Mouse (Mus musculus) lung, embryonic 16.5 days (tissue): Measurements from ENCODE around the gene Cd209d. TPM values are rescaled to one million over a fixed set of nuclear protein-coding genes. Genes with fewer than 3 reads are reported as not detected.
"Not testable (repeated sequence)": the region's sequence is repeated elsewhere in the genome, so short reads cannot be mapped to it uniquely, and the experiment has no call there.

Experiments used
- ATAC-seq: fragments of 200-750 bp; cut with Nextera tagmentation; 2 replicates; pipeline ENCODE4 v1.8.0; 2017; ENCODE audit warnings: low read depth, mild to moderate bottlenecking, moderate library complexity
- H3K27ac ChIP-seq: fragments of 300-500 bp; sonication (generic); 2 replicates; pipeline ENCODE4 v1.5.1; 2014; ENCODE audit warnings: mild to moderate bottlenecking, control low read depth, low read length
- H3K27me3 ChIP-seq: fragments of 300-500 bp; sonication (generic); 2 replicates; pipeline ENCODE4 v1.6.1; 2014; ENCODE audit warnings: low read depth, low read length, mixed read lengths; ENCODE audit not compliant: control insufficient read depth, insufficient read depth
- H3K36me3 ChIP-seq: fragments of 300-500 bp; sonication (generic); 2 replicates; pipeline ENCODE4 v1.6.1; 2014; ENCODE audit warnings: low read length; ENCODE audit not compliant: control insufficient read depth, insufficient read depth
- H3K4me1 ChIP-seq: fragments of 300-500 bp; sonication (generic); replicated peaks from 2 replicates; pipeline ENCODE4 v1.6.1; 2014; ENCODE audit warnings: low read length, mixed read lengths; ENCODE audit not compliant: control insufficient read depth, insufficient read depth
- H3K4me2 ChIP-seq: fragments of 300-500 bp; sonication (generic); 2 replicates; pipeline ENCODE4 v1.6.1; 2014; ENCODE audit warnings: low read depth, low read length, control low read depth
- H3K4me3 ChIP-seq: fragments of 300-500 bp; sonication (generic); 2 replicates; pipeline ENCODE4 v1.5.1; 2014; ENCODE audit warnings: mild to moderate bottlenecking, low read length, control low read depth
- H3K9ac ChIP-seq: fragments of 300-500 bp; sonication (generic); 2 replicates; pipeline ENCODE4 v1.6.1; 2014; ENCODE audit warnings: low read length, control low read depth
- H3K9me3 ChIP-seq: fragments of 300-500 bp; sonication (generic); 2 replicates; pipeline ENCODE4 v1.6.1; 2016; ENCODE audit warnings: low read length; ENCODE audit not compliant: control insufficient read depth
- WGBS: fragments of 180-500 bp; shearing (Covaris S2); extraction: QIAGEN DNeasy Blood & Tissue Kit; methylation state at CpG from one replicate; pipeline ENCODE4 v1.1.7; 2014; 5-methylcytosine and 5-hydroxymethylcytosine counted together
- polyA plus RNA-seq: library from polyadenylated mRNA; unstranded; fragments of >200 nt; fragmentation: Nextera tagmentation; extraction: Ambion mirVana; gene quantifications from 2 replicates; pipeline ENCODE4 v1.2.1, GENCODE M21; 2015

Cd209d gene
- not detected in 2 replicates for polyA plus RNA-seq

DNA sequence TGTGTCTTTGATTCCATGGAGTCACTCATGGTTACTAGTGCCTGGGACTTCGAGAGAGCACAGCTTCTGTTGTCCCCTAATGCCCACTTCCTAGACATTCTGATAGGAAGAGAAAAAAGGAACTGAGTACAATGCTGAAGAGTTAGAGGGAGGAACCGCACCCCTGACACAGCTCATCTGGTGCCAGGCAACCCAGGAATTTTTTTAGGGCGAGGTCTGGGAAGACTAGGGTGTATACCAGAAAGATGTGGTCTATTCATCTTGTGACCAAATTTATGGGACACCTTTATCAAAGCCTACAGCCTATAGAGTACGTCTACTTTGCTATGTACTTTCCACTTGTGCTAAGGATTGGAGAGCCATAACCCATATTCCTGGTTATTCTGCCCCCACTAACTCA is at the start of gene Cd209d:
TSS of gene Cd209d (minus strand) at position 101 of the 400 bp plus-strand sequence.
- Histone ChIP-seq H3K27me3 (no peaks in the 10 kb centered on the region), H3K4me2 (no peak within 1 kb of the TSS), H3K4me1 (no peaks in the 10 kb centered on the region), H3K4me3 (no peak within 1 kb of the TSS), H3K36me3 (no peaks in the 10 kb centered on the region), H3K9me3 (no peaks in the 10 kb centered on the region), H3K27ac (no peak within 1 kb of the TSS), H3K9ac (no peak within 1 kb of the TSS)
- ATAC-seq: no peak
- 61% methylated on average over 4 of the region's 4 CpGs for WGBS

GRCm38 (mm10) chr8:3926744-3927143 is 48.4 kb upstream of the Cd209d start, which contains the start of gene Cd209b:
Gene Cd209b (minus strand): TSS chr8:3926844.
- Histone ChIP-seq H3K9me3 (no peaks in the 10 kb centered on the region), H3K36me3 (no peaks in the 10 kb centered on the region), H3K9ac (no peak within 1 kb of the TSS), H3K27ac (no peak within 1 kb of the TSS), H3K4me2 (no peak within 1 kb of the TSS), H3K4me1 (no peaks in the 10 kb centered on the region), H3K4me3 (no peak within 1 kb of the TSS), H3K27me3 (no peaks in the 10 kb centered on the region)
- no peak for ATAC-seq
- WGBS: 82% methylated on average over 3 of the region's 3 CpGs

DNA sequence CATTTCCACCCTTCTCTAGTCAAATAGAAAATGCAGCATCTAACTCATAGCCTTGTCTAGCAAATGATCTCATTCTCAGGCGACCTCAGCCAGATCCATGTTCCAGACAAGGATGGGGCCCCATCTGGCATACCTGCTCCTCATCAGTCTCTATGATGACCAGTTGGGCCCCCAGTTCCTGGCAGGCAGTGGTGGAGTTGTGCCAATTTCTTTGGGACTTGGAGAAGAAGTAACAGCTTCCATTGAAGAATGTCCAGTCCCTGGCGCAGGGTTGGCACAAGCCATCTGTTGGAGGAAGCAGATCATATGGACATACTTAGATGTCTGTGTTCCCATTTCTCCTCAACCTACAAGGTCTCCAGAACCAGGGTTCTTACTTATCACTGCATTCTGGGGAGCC is 2.2 kb downstream of the Cd209d start:
- WGBS: 75% methylated on average over 2 of the region's 2 CpGs
- no peak for ATAC-seq
- no peaks in the 10 kb centered on the region for H3K9me3 ChIP-seq

DNA sequence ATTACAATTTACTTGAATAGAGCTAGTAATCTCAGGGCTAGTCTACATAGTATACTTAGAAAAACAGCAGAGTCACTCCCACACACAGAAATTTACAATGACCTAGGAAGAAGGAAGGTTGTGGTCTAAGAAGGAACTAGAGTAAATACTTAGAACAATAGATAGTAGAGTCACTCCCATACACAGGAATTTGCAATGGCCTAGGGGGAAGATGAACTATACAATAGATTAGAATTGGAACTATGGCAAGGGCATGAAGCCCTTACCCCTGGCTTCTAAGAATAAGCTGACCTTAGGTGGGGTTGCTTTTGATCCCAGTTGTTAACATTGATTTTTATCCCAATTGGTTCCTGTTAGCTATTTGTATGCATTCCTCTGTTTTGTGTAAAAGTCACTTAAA is 15.6 kb downstream of the Cd209d start:
- not testable (repeated sequence) for H3K27me3 ChIP-seq, H3K9ac ChIP-seq, ATAC-seq, H3K9me3 ChIP-seq, H3K4me3 ChIP-seq, H3K4me2 ChIP-seq, H3K4me1 ChIP-seq, H3K27ac ChIP-seq, H3K36me3 ChIP-seq

More for the DNA sequence above, 2.2 kb downstream of the Cd209d start:
- no peak overlapping the region for H3K4me3 ChIP-seq
- no peaks in the 10 kb centered on the region for H3K4me1 ChIP-seq
- H3K9ac ChIP-seq: no peak overlapping the region
- no peaks in the 10 kb centered on the region for H3K27me3 ChIP-seq
- no peaks in the 10 kb centered on the region for H3K36me3 ChIP-seq
- no peak overlapping the region for H3K27ac ChIP-seq
- no peak overlapping the region for H3K4me2 ChIP-seq

GRCm38 (mm10) chr8:3854209-3854608 is 24.1 kb downstream of the Cd209d start, which contains the start of gene Cd209e:
Gene Cd209e (minus strand): TSS chr8:3854309.
- no peaks in the 10 kb centered on the region for H3K9me3 ChIP-seq
- H3K27me3 ChIP-seq: no peaks in the 10 kb centered on the region
- H3K4me2 ChIP-seq: no peak within 1 kb of the TSS
- H3K9ac ChIP-seq: no peak within 1 kb of the TSS
- no peak for ATAC-seq
- H3K27ac ChIP-seq: no peak within 1 kb of the TSS
- H3K36me3 ChIP-seq: no peaks in the 10 kb centered on the region
- H3K4me1 ChIP-seq: no peaks in the 10 kb centered on the region
- H3K4me3 ChIP-seq: no peak within 1 kb of the TSS
- WGBS: 63% methylated on average over 2 of the region's 2 CpGs

Other genes with a start within 250 kb of the Cd209d start
- gene Stxbp2, start 247.6 kb downstream of the Cd209d start, polyA plus RNA-seq: 91.6 and 112 TPM in 2 replicates
- gene Retn, start 222.8 kb downstream of the Cd209d start, polyA plus RNA-seq: 0.18 TPM in 1 of 2 replicates, not detected in the other
- gene Mcemp1, start 212.8 kb downstream of the Cd209d start, polyA plus RNA-seq: 2.8 and 4.2 TPM in 2 replicates
- gene Fcor, start 206.2 kb downstream of the Cd209d start, polyA plus RNA-seq: 10.0 and 10.6 TPM in 2 replicates
- 36.4 and 38.2 TPM in 2 replicates for gene Trappc5, start 202.3 kb downstream of the Cd209d start, polyA plus RNA-seq
- gene Fcer2a, start 184.4 kb downstream of the Cd209d start, polyA plus RNA-seq: 0.15 and 0.18 TPM in 2 replicates
- gene Clec4g, start 157.9 kb downstream of the Cd209d start, polyA plus RNA-seq: 0.43 and 0.62 TPM in 2 replicates
- 0.30 and 0.47 TPM in 2 replicates for gene Cd209a, start 129.6 kb downstream of the Cd209d start, polyA plus RNA-seq
- not detected in 2 replicates for gene Cd209e, start 24.2 kb downstream of the Cd209d start, polyA plus RNA-seq
- not detected in 2 replicates for gene Cd209b, start 48.3 kb upstream of the Cd209d start, polyA plus RNA-seq
- 0.11 and 0.40 TPM in 2 replicates for gene Cd209c, start 76.2 kb upstream of the Cd209d start, polyA plus RNA-seq
- gene Cd209f, start 227.3 kb upstream of the Cd209d start, polyA plus RNA-seq: not detected in 2 replicates